Mouse (Mus musculus): Measurements from ENCODE around the gene Maml3. TPM values are rescaled to one million over a fixed set of nuclear protein-coding genes. Genes with fewer than 3 reads are reported as not detected.

Maml3 gene
- polyA plus RNA-seq, 1 experiment from 2014 or later, result 5.6 TPM

DNA sequence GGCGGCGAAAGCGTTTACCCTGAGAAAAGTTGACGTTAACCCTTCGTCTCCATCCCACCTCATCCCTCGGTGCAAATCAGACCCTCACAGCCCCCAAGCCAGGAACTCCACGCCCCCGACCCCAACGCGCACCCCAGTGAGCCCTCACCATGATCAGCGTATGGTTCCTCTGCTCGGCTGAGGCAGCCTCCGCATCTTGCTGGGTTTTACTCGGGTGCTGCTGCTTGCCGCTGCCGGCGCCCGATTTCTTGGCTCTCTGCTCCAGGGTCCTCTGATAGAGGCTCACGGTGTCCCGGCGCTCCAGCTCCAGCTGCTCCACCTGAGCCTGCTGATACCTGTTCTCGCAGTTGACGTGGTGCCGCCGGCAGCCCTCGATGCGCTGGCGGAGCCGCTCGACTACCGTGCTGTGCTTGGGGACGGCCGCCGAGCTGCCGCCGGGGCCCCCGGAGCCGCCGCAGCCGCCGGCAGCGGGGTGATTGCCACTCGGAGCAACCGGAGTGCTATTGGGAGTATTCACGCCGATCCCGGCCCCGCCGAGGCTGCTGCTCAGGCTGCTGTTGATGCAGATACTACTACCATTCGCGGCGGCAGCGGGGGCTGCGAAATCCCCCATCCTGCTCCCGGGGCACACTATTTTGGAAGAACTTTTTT is 1.2 kb downstream of the Maml3 start:
- WGBS, result under 1% methylated on average over 55 of the region's 55 CpGs
- Histone ChIP-seq H3K27me3 (ENCODE audit: insufficient read depth, poor library complexity, severe bottlenecking) (no peaks in the 10 kb centered on the region), H3K4me1 (replicated peaks) (peaks cover 24% of the 10 kb centered on the region), H3K9me3 (no peaks in the 10 kb centered on the region), H3K4me3 (peak overlapping the region; percentile 75), H3K36me3 (peaks cover 4% of the 10 kb centered on the region; the same call in 1 of the 2 replicates), H3K27ac (peak overlapping the region; percentile 99)
- peak; percentile 63 for DNase-seq (ENCODE audit: low spot score)

DNA sequence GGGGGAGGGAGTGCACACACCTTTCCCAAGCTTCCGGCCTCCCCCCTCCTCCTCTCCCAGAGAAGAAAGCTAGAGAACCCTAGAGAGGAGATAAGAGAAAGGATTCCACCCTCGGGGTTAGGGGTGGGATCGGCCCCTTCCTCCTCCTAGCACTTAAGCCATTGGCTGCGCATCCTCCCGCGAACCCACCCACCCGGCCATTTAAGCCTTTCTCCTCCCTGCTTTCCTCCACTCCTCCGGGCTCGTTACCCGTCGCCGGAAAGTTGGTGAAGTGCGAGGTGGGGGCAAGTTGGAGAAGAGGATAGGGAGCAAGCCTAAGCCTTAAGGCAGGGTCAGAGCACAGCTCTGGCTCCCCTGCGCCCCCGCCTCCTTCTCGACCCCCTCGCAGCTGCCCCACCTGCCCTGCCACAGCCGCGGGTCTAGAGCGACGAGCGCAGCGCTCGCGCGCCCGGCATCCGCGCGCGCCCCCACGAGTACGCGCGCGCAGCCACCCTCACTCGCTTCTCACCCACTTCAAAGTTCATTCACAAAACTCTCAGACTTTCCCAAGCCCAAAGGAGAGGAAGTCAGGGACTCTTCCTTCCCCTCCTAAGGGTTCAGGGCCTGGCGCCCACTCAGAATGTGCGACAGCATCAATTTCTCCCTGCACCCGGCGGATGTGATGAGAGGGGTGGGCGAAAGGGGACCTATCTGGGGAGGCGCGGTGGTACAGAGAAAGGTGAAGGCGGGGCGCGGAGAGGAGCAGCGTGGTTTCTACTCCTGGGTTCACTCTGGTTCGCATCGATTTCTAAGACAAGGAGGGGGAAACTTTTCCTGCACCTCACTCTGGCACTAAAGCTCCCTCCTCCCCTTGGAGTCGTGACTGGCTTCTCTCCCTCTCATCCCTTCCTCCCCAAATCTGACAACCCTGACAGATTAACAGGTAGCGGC is 2.0 kb downstream of the Maml3 start:
- H3K27me3 ChIP-seq (ENCODE audit: insufficient read depth, poor library complexity, severe bottlenecking), result no peaks in the 10 kb centered on the region
- peaks cover 24% of the 10 kb centered on the region for H3K4me1 ChIP-seq (replicated peaks)
- peak; percentile 92 for DNase-seq (ENCODE audit: low spot score)
- WGBS, result under 1% methylated on average over 52 of the region's 52 CpGs
- peak overlapping the region; percentile 75 for H3K4me3 ChIP-seq
- no peaks in the 10 kb centered on the region for H3K9me3 ChIP-seq
- peaks cover 5% of the 10 kb centered on the region; the same call in 1 of the 2 replicates for H3K36me3 ChIP-seq
- H3K27ac ChIP-seq, result peak overlapping the region; percentile 99

DNA sequence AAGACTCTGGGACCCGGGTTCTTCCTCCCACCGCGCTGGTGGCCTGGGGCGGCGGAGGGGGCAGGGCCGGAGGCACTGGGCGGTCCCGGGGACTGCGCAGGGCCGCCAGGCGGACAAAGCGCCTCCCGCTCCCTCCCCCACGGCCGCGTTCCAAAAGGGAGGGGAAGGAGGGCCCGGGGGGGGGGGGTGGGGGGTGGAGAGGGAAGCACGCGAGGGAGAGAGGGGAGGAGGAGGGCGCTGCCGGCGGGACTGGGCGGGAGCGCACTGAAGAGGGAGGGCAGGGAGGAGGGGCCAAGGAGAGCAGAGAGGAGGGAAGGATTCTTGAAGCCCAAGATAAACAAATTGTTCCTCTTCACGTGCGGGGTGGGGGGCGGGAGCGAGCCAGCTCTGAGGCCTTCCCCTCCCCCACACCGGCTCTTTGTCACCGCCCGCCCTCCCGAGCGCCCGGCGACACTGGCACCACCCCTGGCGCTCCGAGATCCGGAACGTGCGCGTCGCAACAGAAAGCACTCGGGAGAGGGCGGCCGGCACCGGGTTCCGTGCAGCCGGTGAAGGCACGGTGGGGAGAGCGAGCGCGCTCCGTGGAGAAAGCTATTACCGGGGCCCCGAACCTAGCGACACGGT is 2.8 kb downstream of the Maml3 start:
- Histone ChIP-seq H3K27me3 (ENCODE audit: insufficient read depth, poor library complexity, severe bottlenecking) (no peaks in the 10 kb centered on the region), H3K36me3 (peaks cover 5% of the 10 kb centered on the region; the same call in 1 of the 2 replicates), H3K4me1 (replicated peaks) (peaks cover 24% of the 10 kb centered on the region), H3K9me3 (no peaks in the 10 kb centered on the region), H3K4me3 (peak overlapping the region; percentile 75), H3K27ac (peak overlapping the region; percentile 99)
- under 1% methylated on average over 49 of the region's 57 CpGs for WGBS
- DNase-seq (ENCODE audit: low spot score), result peak; percentile 95

DNA sequence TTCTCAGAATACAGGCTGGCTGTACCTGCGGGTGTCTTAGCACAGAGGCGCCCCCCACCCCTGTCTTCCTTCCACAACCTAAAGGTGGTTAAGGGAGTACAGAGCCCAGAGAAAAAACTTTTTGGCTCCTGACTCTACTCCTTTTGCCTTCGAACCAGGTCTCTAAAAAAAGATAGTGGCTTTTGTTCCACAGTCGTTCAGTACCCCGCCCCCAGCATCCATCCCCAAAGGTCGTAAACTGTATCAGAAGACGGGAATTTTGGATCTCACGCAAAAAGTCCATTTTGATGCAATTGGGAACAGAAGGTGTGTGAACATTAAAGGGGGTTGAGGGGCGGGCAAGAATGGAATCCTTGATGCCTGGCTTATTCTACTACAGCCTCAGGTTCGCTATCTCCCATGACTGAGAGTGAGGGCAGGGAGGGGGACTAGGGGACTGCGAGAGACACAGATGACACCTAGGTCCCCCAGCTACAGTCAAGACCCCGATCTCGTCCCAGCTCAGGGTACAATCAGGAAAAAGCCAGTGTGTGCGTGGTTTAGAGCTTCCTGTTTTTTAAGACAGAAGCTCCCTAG is 3.4 kb downstream of the Maml3 start:
- peaks cover 10% of the 10 kb centered on the region for H3K36me3 ChIP-seq
- no peak for DNase-seq (ENCODE audit: low spot score)

DNA sequence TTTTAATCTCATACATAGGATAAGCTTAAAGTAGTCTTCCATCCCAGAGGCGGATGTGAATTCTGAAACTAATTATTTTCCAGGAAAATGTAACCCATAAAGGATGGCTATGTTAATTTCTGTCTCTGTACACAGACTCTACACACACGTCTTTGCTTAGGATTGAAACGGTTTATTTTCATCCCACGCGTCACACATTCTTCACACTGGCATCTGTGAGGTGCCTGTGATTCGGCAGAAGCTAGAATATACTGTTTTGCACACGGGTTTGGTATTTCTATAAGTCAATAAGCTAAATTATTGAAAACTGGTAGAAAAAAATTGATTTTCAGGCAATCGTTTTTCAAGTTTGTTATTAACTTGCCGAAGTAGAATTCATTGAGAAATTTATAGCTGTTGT is 4.0 kb downstream of the Maml3 start:
- Histone ChIP-seq H3K4me3 (peak overlapping the region; percentile 75), H3K9me3 (0 out of 2 replicates have a peak, but pooled peaks cover 2% of the 10 kb centered on the region)

More for the DNA sequence above, 3.4 kb downstream of the Maml3 start:
- peak overlapping the region; percentile 75 for H3K4me3 ChIP-seq
- H3K9me3 ChIP-seq, result no peaks in the 10 kb centered on the region
- WGBS, result 2% methylated on average over 14 of the region's 14 CpGs
- H3K27me3 ChIP-seq (ENCODE audit: insufficient read depth, poor library complexity, severe bottlenecking), result no peaks in the 10 kb centered on the region
- peaks cover 24% of the 10 kb centered on the region for H3K4me1 ChIP-seq (replicated peaks)
- peak overlapping the region; percentile 99 for H3K27ac ChIP-seq

DNA sequence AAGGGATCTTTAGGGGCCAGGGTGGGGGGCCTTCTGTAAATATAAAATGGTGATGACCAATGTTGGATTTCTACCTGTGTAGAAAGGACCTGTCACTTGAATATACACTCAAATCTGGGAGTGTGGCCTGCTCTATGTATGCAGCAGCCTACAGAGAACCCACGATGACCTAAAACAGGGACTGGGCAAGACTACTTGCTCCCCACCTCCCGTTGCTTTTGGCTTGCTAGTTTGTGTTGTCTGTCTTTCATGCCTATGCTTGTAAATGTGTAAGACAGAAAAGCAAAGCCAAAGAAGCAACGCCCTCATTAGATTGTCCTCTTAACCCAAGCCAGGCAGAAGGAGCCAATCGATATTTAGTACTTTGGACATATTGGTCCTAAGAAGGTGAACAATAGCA is 4.6 kb downstream of the Maml3 start:
- WGBS, result 80% methylated on average over 4 of the region's 4 CpGs
- H3K4me1 ChIP-seq (replicated peaks), result peaks cover 22% of the 10 kb centered on the region
- peaks cover 18% of the 10 kb centered on the region for H3K36me3 ChIP-seq
- no peak for DNase-seq (ENCODE audit: low spot score)
- 0 out of 2 replicates have a peak overlapping the region, but pooled peaks have one; percentile 0 for H3K27ac ChIP-seq
- H3K9me3 ChIP-seq, result 0 out of 2 replicates have a peak, but pooled peaks cover 2% of the 10 kb centered on the region
- no peak overlapping the region for H3K4me3 ChIP-seq
- no peaks in the 10 kb centered on the region for H3K27me3 ChIP-seq (ENCODE audit: insufficient read depth, poor library complexity, severe bottlenecking)

More for the DNA sequence above, 4.0 kb downstream of the Maml3 start:
- peaks cover 16% of the 10 kb centered on the region for H3K36me3 ChIP-seq
- H3K27me3 ChIP-seq (ENCODE audit: insufficient read depth, poor library complexity, severe bottlenecking), result no peaks in the 10 kb centered on the region
- no peak for DNase-seq (ENCODE audit: low spot score)
- peak overlapping the region; percentile 99 for H3K27ac ChIP-seq
- WGBS, result 53% methylated on average over 9 of the region's 9 CpGs
- H3K4me1 ChIP-seq (replicated peaks), result peaks cover 24% of the 10 kb centered on the region

DNA sequence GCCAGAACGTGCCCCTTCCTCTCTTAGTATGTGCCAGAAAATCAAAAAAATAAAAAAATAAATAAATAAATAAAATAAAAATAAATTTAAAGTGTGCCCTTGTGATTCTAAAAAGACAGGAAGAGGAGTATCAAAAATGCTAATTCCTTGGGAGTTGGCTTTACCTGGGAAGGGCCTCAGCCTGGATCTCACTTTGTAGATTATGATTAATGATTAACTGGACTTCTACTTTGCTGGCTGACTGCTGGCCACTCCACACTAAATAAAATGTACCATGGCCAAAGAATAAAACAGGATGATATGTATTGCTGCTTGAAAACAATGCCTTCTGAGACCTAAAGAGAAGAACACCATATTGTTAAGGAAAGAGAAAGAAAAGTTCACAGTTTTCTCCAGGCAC is 5.6 kb downstream of the Maml3 start:
- H3K27me3 ChIP-seq (ENCODE audit: insufficient read depth, poor library complexity, severe bottlenecking), result no peaks in the 10 kb centered on the region
- 94% methylated on average over 1 of the region's 1 CpGs for WGBS
- peaks cover 18% of the 10 kb centered on the region for H3K36me3 ChIP-seq
- H3K4me1 ChIP-seq (replicated peaks), result peaks cover 16% of the 10 kb centered on the region
- H3K9me3 ChIP-seq, result 0 out of 2 replicates have a peak, but pooled peaks cover 2% of the 10 kb centered on the region
- no peak overlapping the region for H3K27ac ChIP-seq
- no peak overlapping the region for H3K4me3 ChIP-seq
- DNase-seq (ENCODE audit: low spot score), result no peak

DNA sequence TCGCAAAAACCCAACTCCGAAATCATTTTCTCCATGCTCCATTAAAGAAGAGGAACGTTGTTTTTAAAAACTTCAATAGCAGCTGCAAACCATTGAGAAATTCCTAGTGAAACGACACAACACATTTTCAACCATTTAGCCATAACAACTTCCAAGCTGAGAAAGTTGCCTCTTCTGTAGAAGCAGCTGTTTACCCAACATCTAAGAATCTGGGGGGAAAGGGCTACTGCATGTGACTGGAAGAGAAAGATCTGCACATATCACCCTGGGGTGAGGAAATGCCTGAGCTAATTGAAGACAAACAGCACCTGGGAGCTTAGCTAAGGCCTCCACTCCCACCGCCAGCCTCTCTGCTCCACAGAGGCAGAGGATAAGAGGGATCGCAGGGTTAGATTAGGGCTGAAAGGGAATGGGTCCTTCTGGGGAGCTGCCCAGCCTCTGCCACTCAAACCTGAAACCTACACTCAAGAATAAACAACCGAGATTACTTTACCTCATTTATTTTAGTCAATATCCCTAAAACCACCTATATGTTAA is 13.5 kb downstream of the Maml3 start:
- Histone ChIP-seq H3K36me3 (peaks cover 6% of the 10 kb centered on the region), H3K4me1 (replicated peaks) (peaks cover 46% of the 10 kb centered on the region), H3K27me3 (ENCODE audit: insufficient read depth, poor library complexity, severe bottlenecking) (no peaks in the 10 kb centered on the region), H3K4me3 (no peak overlapping the region), H3K27ac (no peak overlapping the region), H3K9me3 (0 out of 2 replicates have a peak, but pooled peaks cover 2% of the 10 kb centered on the region)
- WGBS, result 56% methylated on average over 7 of the region's 7 CpGs
- no peak for DNase-seq (ENCODE audit: low spot score)

DNA sequence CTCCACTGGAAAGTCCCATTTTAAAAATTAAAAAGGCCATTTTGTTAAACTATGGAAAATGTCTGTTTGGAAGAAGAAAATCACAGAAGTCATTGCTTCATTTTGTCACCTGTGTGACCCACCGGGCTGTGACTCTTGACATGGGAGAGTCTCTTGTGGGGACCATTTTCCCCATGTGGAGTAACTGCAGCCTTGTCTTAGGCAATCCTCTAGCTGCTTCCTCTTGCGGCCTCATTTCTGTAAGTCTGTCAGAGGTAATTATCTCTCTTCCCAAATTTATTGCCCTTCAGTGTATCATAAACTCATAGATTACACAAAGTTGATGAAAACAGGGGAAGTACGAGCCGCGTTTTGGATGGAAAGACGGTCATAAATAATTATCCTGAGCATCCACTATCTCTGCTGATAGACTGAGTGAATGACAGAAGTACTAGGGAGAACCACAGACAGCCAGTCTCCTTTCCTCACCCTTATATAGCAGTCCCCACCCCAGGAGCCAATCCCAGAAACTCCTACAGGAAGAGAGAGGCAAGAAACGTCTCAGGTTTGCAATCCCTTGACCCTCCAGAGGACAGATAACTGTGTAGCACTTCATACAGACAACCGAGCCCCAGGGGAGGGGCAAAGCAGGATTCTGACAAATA is 14.5 kb downstream of the Maml3 start:
- 82% methylated on average over 8 of the region's 8 CpGs for WGBS
- DNase-seq (ENCODE audit: low spot score), result no peak
- Histone ChIP-seq H3K36me3 (no peaks in the 10 kb centered on the region), H3K27ac (no peak overlapping the region), H3K9me3 (no peaks in the 10 kb centered on the region), H3K4me1 (replicated peaks) (peaks cover 46% of the 10 kb centered on the region), H3K27me3 (ENCODE audit: insufficient read depth, poor library complexity, severe bottlenecking) (no peaks in the 10 kb centered on the region), H3K4me3 (no peak overlapping the region)

DNA sequence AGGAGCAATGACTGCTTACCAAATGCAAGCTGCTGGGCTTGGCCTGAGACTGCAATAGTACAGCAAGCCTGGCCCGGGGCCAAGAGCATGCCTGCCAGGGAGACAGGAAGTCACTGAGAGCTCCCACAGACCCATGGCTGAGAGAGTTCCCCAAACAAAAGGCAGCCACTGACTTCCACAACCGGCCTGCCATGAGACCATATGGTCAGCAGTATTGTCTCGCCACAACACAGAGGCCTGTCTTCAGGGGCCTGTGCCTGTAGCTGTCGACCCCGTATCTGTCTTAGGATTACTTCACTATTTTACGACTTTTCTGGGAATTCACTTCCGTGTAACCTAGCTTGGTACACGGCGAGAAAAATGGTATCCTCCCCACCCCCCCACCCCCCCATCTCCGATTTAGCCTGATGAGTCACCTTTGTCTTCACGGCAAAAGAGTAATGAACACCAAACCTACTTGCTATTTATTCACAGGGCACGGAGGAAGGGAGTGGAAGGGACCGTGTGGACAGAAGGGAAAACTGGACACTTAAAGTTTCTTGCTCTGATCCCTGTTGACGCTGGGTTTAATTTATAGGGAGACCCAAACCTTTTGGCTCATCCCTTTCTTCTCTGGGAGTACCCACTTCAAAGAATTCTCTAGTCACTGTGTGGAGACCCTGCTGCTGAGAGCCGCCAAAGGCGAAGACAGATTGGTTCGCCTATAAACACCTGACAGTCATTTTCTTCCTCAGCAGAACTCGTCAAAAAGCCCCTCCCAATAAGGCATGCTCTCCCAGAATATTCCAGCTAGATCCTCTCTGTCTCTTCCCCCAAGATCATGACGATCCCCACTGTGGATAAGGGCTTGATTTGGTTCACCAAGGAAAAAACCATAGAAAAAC is 16.2 kb downstream of the Maml3 start:
- peak; percentile 82 for DNase-seq (ENCODE audit: low spot score)
- no peaks in the 10 kb centered on the region for H3K36me3 ChIP-seq
- H3K27ac ChIP-seq, result peak overlapping the region; percentile 91
- H3K4me1 ChIP-seq (replicated peaks), result peaks cover 50% of the 10 kb centered on the region
- no peaks in the 10 kb centered on the region for H3K9me3 ChIP-seq
- WGBS, result 23% methylated on average over 19 of the region's 19 CpGs
- peak overlapping the region; percentile 22; the same call in 1 of the 2 replicates for H3K4me3 ChIP-seq
- H3K27me3 ChIP-seq (ENCODE audit: insufficient read depth, poor library complexity, severe bottlenecking), result no peaks in the 10 kb centered on the region

DNA sequence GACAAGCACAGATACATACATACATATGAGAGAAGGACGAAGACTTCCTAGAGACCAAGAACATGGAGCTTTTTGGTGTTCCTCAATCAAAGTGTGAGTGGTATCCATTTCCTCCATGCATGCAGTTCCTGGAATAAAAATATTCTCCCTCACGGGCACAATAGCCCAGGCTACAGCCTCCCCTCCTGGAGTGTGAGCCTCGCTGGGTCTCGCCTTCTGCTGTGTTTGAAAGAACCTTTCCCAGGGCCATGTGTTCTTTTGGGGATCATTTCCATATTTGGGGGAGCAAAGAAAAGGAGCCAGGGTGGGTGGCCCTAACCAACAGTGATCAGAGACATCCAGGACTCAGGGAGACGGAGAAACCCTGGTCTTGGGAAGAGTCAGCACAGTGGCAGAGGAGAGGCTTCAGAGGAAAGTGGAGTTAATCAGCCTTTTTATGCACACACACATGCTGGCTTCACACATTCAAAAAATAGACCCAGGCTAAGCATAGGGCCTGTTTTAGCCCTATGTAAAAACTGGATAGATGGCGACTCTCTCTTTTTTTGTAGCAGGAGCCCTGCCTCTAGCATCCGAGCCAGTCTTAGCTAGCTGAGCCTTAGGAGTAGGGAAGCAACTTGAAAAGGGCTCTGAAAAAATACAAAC is 17.1 kb downstream of the Maml3 start:
- Histone ChIP-seq H3K27ac (peak overlapping the region; percentile 91), H3K27me3 (ENCODE audit: insufficient read depth, poor library complexity, severe bottlenecking) (no peaks in the 10 kb centered on the region), H3K4me1 (replicated peaks) (peaks cover 51% of the 10 kb centered on the region), H3K4me3 (no peak overlapping the region), H3K36me3 (no peaks in the 10 kb centered on the region), H3K9me3 (no peaks in the 10 kb centered on the region)
- DNase-seq (ENCODE audit: low spot score), result no peak
- WGBS, result 66% methylated on average over 7 of the region's 7 CpGs

Measured in hindbrain, embryonic 10.5 days (tissue).